Mouse (Mus musculus): ENCODE measurements around the gene Klhdc10. TPM values are rescaled to one million over a fixed set of nuclear protein-coding genes. Genes with fewer than 3 reads are reported as not detected.

Gene Klhdc10
- polyA plus RNA-seq (2015; fragmentation: Nextera tagmentation; extraction: Ambion mirVana) = 6.5 and 7.0 TPM in 2 replicates

GRCm38 (mm10) chr6:30401308-30402015, at the start of gene Klhdc10:
Klhdc10 (plus strand) TSS chr6:30401868.

GRCm38 (mm10) chr6:30390714-30391697, 10.7 kb upstream of the Klhdc10 start, which contains the start of gene Zc3hc1:
Zc3hc1 (minus strand) TSS chr6:30391028.

Other genes with a start within 250 kb of the Klhdc10 start
- 31.6 and 36.8 TPM in 2 replicates for gene Ube2h, start 97.3 kb upstream of the Klhdc10 start, polyA plus RNA-seq (2015; fragmentation: Nextera tagmentation; extraction: Ambion mirVana)
- 27.1 and 29.1 TPM in 2 replicates for gene Zc3hc1, start 10.8 kb upstream of the Klhdc10 start, polyA plus RNA-seq (2015; fragmentation: Nextera tagmentation; extraction: Ambion mirVana)
- gene Tmem209, start 107.9 kb downstream of the Klhdc10 start, polyA plus RNA-seq (2015; fragmentation: Nextera tagmentation; extraction: Ambion mirVana) = 22.9 and 26.3 TPM in 2 replicates
- gene Ssmem1, start 108.0 kb downstream of the Klhdc10 start, polyA plus RNA-seq (2015; fragmentation: Nextera tagmentation; extraction: Ambion mirVana) = 0.26 TPM in 1 of 2 replicates, not detected in the other
- 5.7 and 16.5 TPM in 2 replicates for gene Cpa2, start 139.7 kb downstream of the Klhdc10 start, polyA plus RNA-seq (2015; fragmentation: Nextera tagmentation; extraction: Ambion mirVana)
- gene Cpa4, start 166.5 kb downstream of the Klhdc10 start, polyA plus RNA-seq (2015; fragmentation: Nextera tagmentation; extraction: Ambion mirVana) = 0.04 TPM in 1 of 2 replicates, not detected in the other
- gene Cpa5, start 209.1 kb downstream of the Klhdc10 start, polyA plus RNA-seq (2015; fragmentation: Nextera tagmentation; extraction: Ambion mirVana) = not detected in 2 replicates
- gene Cpa1, start 237.3 kb downstream of the Klhdc10 start, polyA plus RNA-seq (2015; fragmentation: Nextera tagmentation; extraction: Ambion mirVana) = 5.4 and 22.8 TPM in 2 replicates